Mouse (Mus musculus) heart, embryonic 12.5 days (tissue): ENCODE data around the gene Gm49342. TPM values are rescaled to one million over a fixed set of nuclear protein-coding genes. Genes with fewer than 3 reads are reported as not detected.

ENCODE experiments used
- ATAC-seq: fragments of 200-750 bp; cut with Nextera tagmentation; 2 replicates; pipeline ENCODE4 v1.8.0; 2017; ENCODE audit warnings: moderate TSS enrichment, moderate library complexity; ENCODE audit not compliant: insufficient number of reproducible peaks, low FRiP score
- H3K27ac ChIP-seq: fragments of 300-500 bp; sonication (generic); 2 replicates; pipeline ENCODE4 v1.5.1; 2016; ENCODE audit warnings: mild to moderate bottlenecking, moderate library complexity; ENCODE audit not compliant: poor library complexity, severe bottlenecking
- H3K27me3 ChIP-seq: fragments of 300-500 bp; sonication (generic); replicated peaks from 2 replicates; pipeline ENCODE4 v1.6.1; 2016; ENCODE audit warnings: mild to moderate bottlenecking, moderate library complexity
- H3K36me3 ChIP-seq: fragments of 300-500 bp; sonication (generic); 2 replicates; pipeline ENCODE4 v1.6.1; 2016; ENCODE audit warnings: mild to moderate bottlenecking, moderate library complexity
- H3K4me1 ChIP-seq: fragments of 300-500 bp; sonication (generic); replicated peaks from 2 replicates; pipeline ENCODE4 v1.6.1; 2016; ENCODE audit warnings: mild to moderate bottlenecking
- H3K4me2 ChIP-seq: fragments of 300-500 bp; sonication (generic); 2 replicates; pipeline ENCODE4 v1.6.1; 2016; ENCODE audit warnings: mild to moderate bottlenecking, moderate library complexity
- H3K4me3 ChIP-seq: fragments of 300-500 bp; sonication (generic); 2 replicates; pipeline ENCODE4 v1.5.1; 2016; ENCODE audit warnings: mild to moderate bottlenecking
- H3K9ac ChIP-seq: fragments of 300-500 bp; sonication (generic); 2 replicates; pipeline ENCODE4 v1.6.1; 2016; ENCODE audit warnings: mild to moderate bottlenecking, moderate library complexity
- H3K9me3 ChIP-seq: fragments of 300-500 bp; sonication (generic); replicated peaks from 2 replicates; pipeline ENCODE4 v1.6.1; 2016; ENCODE audit warnings: mild to moderate bottlenecking, moderate library complexity
- WGBS: fragments of 180-500 bp; shearing (Covaris S2); methylation state at CpG from one replicate; pipeline ENCODE4 v1.1.7; 2016; 5-methylcytosine and 5-hydroxymethylcytosine counted together
- polyA plus RNA-seq: library from polyadenylated mRNA; unstranded; fragments of >200 nt; fragmentation: Nextera tagmentation; extraction: Ambion mirVana; gene quantifications from 2 replicates; pipeline ENCODE4 v1.2.1, GENCODE M21; 2016

The Gm49342 gene
- polyA plus RNA-seq, 1 experiment from 2014 or later: not detected

DNA sequence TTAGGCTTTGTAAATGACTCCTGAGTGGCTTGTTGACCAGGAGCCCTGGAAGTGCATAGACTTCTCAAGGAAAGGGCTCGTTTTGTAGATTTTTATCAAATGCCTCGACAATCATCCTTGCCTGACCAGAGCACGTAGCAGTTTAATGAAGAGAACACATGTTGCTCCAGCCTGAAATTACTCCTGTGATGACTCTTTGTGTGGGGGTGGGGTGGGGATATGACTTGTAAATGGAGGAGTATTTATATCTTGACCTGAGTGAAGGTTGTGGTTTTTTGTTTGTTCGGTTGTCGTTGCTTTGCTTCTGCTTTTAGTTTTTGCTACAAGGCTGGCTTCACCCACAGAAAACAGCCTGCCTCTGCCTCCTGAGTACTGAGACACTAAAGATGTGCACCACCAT, 37.5 kb downstream of the Gm49342 start:
- Histone ChIP-seq H3K9ac (no peak overlapping the region), H3K36me3 (no peaks in the 10 kb centered on the region), H3K4me3 (no peak overlapping the region), H3K9me3 (0 out of 2 replicates have a peak, but pooled peaks cover 4% of the 10 kb centered on the region), H3K4me1 (peaks cover 3% of the 10 kb centered on the region), H3K27me3 (no peaks in the 10 kb centered on the region), H3K4me2 (no peak overlapping the region), H3K27ac (no peak overlapping the region)
- 63% methylated on average over 5 of the region's 5 CpGs for WGBS
- ATAC-seq: no peak

DNA sequence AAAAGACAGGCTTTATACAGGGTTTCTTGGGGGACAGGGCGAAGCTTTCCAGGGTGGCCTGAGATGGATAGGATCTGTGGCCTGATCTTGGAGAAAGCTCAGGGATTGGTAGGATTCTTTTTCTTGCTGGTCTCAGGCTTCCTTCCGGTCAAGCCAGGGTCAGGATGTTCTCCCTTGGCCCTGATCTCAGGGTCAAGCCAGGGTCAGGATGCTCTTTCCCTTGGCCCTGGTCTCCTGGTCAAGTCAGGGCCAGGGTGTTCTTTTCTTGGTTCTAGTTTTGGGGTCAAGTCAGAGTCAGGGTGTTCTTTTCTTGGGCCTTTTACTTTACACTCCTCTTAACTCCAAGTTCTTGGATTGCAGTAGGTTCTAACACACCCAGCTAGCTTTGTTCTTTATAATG, 43.4 kb downstream of the Gm49342 start:
- WGBS: 76% methylated on average over 2 of the region's 2 CpGs
- Histone ChIP-seq H3K9ac (no peak overlapping the region), H3K36me3 (no peaks in the 10 kb centered on the region), H3K27ac (no peak overlapping the region), H3K4me2 (no peak overlapping the region), H3K27me3 (no peaks in the 10 kb centered on the region), H3K4me1 (no peaks in the 10 kb centered on the region), H3K4me3 (no peak overlapping the region), H3K9me3 (0 out of 2 replicates have a peak, but pooled peaks cover 4% of the 10 kb centered on the region)
- no peak for ATAC-seq

DNA sequence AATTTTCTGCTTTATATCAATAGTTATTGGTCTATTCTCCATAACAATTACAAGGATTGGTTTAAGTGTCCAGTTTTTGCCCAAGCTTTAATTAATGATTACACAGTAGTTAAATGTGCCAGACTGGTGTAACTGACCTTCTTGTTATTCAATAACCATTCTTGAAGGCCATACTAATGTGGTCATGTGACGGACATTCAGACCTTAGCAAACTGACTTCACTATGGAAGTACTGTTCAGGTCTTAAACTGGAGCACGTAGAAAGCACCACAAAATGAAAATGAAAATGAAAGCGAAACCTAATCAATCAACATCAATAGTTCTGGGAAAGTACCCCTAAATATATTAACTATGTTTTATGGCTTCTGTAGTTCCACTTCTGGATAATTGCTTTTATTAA, 46.7 kb downstream of the Gm49342 start:
- no peaks in the 10 kb centered on the region for H3K36me3 ChIP-seq
- WGBS: 77% methylated on average over 3 of the region's 3 CpGs
- H3K4me3 ChIP-seq: no peak overlapping the region
- no peak for ATAC-seq
- H3K4me1 ChIP-seq: no peaks in the 10 kb centered on the region
- H3K27ac ChIP-seq: no peak overlapping the region
- no peaks in the 10 kb centered on the region for H3K27me3 ChIP-seq
- H3K9me3 ChIP-seq: no peaks in the 10 kb centered on the region
- no peak overlapping the region for H3K9ac ChIP-seq
- no peak overlapping the region for H3K4me2 ChIP-seq

DNA sequence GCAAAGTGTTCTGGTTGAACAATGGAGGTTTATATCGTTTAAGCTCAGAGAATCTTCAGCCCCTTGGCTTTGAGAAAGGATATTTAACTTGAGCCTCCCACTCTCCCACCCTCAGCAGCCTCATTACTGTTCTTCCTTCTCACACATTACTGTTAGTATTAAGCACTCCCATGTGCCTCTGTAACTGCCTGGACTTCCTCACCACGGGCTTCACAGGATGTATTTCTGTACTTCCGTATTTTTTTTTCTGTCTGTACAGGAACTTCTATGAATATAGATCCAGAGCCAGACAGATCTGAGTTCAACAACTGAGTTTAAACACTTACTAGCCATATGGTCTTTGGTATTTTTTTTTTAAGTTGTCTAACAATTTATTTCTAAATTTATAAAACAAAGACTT, 52.8 kb downstream of the Gm49342 start:
- Histone ChIP-seq H3K36me3 (no peaks in the 10 kb centered on the region), H3K27me3 (no peaks in the 10 kb centered on the region), H3K9me3 (no peaks in the 10 kb centered on the region), H3K4me3 (no peak overlapping the region), H3K4me1 (0 out of 2 replicates have a peak, but pooled peaks cover 4% of the 10 kb centered on the region), H3K27ac (no peak overlapping the region), H3K9ac (no peak overlapping the region), H3K4me2 (no peak overlapping the region)
- no peak for ATAC-seq
- WGBS: 62% methylated on average over 3 of the region's 3 CpGs

DNA sequence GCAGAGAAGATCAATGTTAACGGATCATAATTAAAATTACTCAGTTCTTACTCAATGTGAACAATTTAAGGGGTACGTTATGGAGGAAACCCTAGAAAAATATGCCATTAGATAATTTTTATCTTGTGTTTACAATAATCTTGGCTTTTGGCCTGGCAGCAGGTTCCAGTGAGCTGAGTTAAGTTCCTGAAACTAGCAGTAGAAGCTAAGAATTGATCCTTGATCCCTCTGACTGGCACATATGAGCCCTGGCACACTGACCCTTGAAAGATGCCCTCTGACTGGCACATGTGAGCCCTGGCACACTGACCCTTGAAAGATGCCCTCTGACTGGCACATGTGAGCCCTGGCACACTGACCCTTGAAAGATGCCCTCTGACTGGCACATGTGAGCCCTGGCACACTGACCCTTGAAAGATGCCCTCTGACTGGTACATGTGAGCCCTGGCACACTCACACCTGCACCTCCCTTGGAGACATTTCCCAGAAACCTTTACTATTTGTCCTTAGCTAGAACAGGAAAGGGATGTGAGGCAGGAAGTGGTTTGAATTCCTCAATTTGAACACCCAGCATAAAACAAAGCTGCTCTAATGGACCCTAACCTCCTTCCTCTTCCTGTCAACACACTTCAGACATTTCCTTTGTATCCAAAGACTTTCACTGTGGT, 53.8 kb downstream of the Gm49342 start:
- H3K4me1 ChIP-seq: 0 out of 2 replicates have a peak, but pooled peaks cover 4% of the 10 kb centered on the region
- no peaks in the 10 kb centered on the region for H3K36me3 ChIP-seq
- H3K4me2 ChIP-seq: no peak overlapping the region
- 0 out of 2 replicates have a peak overlapping the region, but pooled peaks have one; percentile 16 for H3K27ac ChIP-seq
- H3K9ac ChIP-seq: no peak overlapping the region
- no peaks in the 10 kb centered on the region for H3K9me3 ChIP-seq
- 61% methylated on average over 2 of the region's 2 CpGs for WGBS
- no peaks in the 10 kb centered on the region for H3K27me3 ChIP-seq
- H3K4me3 ChIP-seq: no peak overlapping the region
- ATAC-seq: no peak

DNA sequence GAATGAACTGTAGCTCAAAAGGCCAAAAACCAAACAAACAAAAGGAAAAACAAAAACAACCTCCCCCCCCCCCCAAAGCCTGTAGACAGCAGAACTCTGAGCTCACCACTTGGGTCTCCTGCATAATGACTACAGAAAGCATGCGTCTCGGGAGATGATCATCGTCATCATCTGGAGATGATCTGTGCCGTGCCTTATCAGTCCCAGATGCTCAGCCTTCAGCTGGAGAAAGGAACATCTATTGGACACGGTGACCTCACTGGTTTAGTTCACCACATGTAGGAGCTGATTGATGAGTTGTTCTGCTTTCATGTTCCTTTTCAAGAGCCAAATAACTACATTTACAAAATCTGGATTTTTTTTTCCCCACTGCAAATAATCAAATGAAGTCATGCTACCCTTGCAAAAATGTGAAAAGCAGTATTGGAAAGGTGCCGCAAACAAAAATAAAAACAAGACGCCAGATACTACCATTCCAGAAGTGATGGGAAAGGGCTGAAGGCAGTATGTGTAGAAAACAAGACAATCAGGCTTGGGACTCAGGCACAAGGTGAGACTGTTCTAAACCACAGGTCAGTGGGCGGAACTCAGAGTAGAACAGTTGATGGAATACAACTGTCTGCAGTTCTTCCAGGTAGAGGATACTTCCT, 63.0 kb downstream of the Gm49342 start, which contains the start of gene Rnase10:
Gene Rnase10 (plus strand): TSS at position 600 of the 650 bp plus-strand sequence.
- 0 out of 2 replicates have a peak within 1 kb of the TSS, but pooled peaks have one; percentile 9 for H3K4me2 ChIP-seq
- H3K27me3 ChIP-seq: no peaks in the 10 kb centered on the region
- H3K36me3 ChIP-seq: no peaks in the 10 kb centered on the region
- ATAC-seq: no peak
- H3K9me3 ChIP-seq: peaks cover 5% of the 10 kb centered on the region; the same call in 1 of the 2 replicates
- 68% methylated on average over 8 of the region's 8 CpGs for WGBS
- H3K27ac ChIP-seq: peak within 1 kb of the TSS; percentile 97
- H3K9ac ChIP-seq: 0 out of 2 replicates have a peak within 1 kb of the TSS, but pooled peaks have one; percentile 43
- H3K4me3 ChIP-seq: no peak within 1 kb of the TSS
- peaks cover 24% of the 10 kb centered on the region for H3K4me1 ChIP-seq

DNA sequence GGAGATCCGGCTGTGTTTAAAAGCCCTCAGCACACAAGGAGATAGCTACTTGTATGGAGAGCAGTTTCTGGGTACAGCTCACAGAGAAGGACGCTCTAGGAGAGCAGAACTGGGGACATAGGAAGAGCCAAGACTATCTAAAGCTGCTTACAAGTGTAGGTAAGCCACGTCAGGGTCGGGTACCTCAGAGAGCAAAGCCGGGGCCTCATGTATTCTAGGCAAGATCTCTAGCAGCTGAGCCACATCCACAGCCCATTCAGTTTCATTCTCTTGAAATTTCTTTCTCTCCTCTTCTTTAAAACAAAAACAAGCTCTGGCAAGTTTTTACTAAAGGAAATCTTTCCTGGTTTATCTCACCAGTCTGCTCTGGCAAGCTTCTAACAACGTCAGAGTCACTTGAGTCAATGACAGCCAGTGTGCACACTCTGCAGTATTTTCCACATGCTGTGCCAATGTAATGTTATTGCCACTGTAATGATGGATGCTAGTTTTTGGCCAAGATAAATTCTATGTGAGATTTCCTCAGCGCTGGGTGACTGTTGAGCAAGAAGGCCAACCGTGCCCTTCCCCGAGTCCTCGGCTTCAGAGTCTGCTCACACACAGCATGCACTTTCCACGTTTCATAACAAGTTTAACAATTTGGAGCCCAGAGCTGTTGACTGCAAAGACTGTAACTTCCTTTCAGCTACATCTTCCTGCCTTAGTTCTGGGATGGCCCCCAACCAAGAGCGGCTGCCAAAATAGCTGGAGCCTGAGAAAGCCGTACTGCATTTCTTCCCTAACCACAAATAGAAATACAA, 63.8 kb downstream of the Gm49342 start:
- H3K9me3 ChIP-seq: peaks cover 5% of the 10 kb centered on the region; the same call in 1 of the 2 replicates
- 40% methylated on average over 13 of the region's 13 CpGs for WGBS
- peak overlapping the region; percentile 97 for H3K27ac ChIP-seq
- H3K36me3 ChIP-seq: no peaks in the 10 kb centered on the region
- 0 out of 2 replicates have a peak overlapping the region, but pooled peaks have one; percentile 9 for H3K4me2 ChIP-seq
- ATAC-seq: peak; percentile 91
- H3K9ac ChIP-seq: 0 out of 2 replicates have a peak overlapping the region, but pooled peaks have one; percentile 43
- peaks cover 24% of the 10 kb centered on the region for H3K4me1 ChIP-seq
- no peak overlapping the region for H3K4me3 ChIP-seq
- no peaks in the 10 kb centered on the region for H3K27me3 ChIP-seq

DNA sequence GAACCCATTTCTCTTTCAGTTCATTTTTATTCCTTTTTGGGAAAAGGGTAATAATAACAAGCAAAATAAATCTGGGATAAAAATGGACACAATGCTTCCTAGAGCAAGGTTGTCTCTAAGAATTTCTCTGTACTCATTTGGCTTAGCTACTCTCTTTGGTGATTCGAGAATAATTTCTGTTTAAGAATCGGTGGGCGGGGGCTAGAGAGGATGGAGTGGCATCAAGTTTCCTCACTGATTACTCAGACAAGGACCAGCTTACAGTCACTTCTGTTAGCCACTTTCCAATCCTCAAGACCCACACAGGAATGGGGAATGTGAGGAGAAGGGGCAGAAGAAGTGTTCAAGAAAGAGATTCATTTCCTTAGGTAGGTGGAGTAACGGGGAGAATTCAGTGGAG, 64.5 kb downstream of the Gm49342 start:
- Histone ChIP-seq H3K4me2 (no peak overlapping the region), H3K4me3 (no peak overlapping the region), H3K27ac (peak overlapping the region; percentile 97), H3K4me1 (peaks cover 24% of the 10 kb centered on the region), H3K9ac (no peak overlapping the region), H3K27me3 (no peaks in the 10 kb centered on the region), H3K36me3 (no peaks in the 10 kb centered on the region), H3K9me3 (peaks cover 5% of the 10 kb centered on the region; the same call in 1 of the 2 replicates)
- no peak for ATAC-seq
- 73% methylated on average over 4 of the region's 4 CpGs for WGBS

DNA sequence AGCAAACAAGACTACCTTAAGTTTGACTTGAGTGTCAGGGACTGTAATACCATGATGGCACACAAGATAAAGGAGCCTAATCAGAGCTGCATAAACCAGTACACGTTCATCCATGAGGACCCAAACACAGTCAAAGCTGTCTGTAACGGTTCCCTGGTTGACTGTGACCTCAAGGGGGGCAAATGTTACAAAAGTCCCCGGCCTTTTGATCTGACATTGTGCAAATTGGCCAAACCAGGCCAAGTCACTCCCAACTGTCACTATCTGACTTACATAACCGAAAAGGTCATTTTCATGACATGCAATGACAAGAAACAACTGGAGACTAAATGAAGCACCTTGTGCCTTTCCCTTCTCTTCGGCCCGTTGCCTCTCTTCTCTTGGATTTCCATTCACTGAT, 65.3 kb downstream of the Gm49342 start:
- no peak overlapping the region for H3K9ac ChIP-seq
- 82% methylated on average over 6 of the region's 6 CpGs for WGBS
- H3K9me3 ChIP-seq: peaks cover 5% of the 10 kb centered on the region; the same call in 1 of the 2 replicates
- H3K36me3 ChIP-seq: no peaks in the 10 kb centered on the region
- peaks cover 24% of the 10 kb centered on the region for H3K4me1 ChIP-seq
- H3K4me3 ChIP-seq: no peak overlapping the region
- no peaks in the 10 kb centered on the region for H3K27me3 ChIP-seq
- ATAC-seq: no peak
- H3K27ac ChIP-seq: peak overlapping the region; percentile 97
- no peak overlapping the region for H3K4me2 ChIP-seq
